Mouse (Mus musculus) frontal cortex, postnatal 36 days (tissue): Measurements from ENCODE around the gene Acpp.

Experiments
- DNase-seq, 2 experiments: peaks; one replicate each; pipeline ENCODE4 v3.0.0; 2022; ENCODE audit warnings: low spot score in 2 of 2

Gene Acpp

DNA sequence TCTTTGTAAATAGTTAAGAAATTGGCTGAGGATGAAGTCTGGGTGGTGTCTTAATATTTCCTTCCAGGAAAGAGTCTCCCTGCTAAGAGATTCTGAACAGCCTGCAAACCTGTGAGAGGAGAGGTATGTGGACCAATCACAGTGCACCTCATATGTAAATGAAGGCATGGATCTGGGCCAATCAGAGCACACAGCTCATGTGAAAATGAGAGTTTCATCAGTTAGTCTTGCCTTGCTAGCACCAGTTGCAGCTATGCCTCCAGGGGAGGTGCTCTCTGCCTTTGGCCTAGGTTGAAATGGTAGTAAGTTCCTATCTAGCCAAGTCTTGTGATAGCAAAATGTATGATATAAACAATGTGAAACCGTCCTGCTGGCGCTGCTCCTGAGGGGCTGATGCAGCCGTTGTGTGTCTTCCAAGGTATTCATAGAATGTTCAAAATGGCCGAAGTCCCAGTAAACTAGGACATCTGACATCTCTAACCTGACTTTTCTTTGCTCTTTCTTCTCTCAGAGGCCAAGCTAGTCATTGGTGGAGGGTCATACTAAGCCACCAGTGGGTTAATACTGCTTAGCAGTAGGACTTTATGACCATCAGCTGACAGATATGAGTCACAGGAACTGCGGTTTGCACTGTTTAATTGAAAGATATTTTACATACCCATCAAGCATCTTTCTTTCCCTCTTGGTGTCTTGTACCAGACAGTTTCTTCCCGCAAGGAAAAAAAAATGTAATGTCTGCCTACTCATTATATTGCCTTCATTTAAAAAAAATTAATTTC is 32.0 kb downstream of the Acpp start:
- DNase-seq = no peak

DNA sequence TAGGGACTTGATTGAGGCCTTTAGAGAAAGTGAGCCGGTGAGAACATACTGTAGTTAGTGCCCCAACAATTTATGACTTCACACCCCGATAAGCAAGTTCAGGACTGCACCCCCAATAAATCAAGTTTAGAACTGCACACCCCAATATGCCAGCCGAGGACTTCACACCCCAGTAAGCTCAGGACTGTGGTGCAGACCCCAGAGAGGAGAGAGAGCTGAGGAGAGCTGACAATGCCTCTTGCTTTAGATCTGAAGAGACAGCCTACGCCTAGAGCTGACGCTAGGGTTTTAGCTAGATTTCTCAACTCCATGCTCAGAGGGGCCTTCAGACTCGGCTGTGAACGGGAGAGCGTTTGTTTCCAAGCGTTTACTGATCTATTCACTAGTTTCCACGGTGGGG is 32.7 kb downstream of the Acpp start:
- DNase-seq = no peak

DNA sequence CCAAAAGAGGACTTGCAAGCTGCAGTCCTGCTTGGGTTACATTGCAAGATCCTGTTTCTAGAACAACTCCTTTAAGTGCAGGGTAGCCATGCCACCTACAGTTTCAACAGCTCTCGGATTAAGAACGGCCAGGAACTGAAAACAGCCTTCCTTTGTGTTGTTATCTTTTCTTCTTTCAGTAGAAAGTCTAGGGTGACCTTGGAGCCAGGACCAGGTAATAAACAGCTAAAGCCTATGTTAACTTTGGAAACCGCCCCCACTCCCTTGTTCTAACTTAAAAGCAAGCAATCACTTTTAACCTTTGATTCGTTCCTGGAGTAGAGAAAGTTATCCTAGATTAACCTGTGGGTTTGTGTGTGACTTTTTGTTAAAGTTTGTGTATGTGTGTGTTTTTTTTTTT is 33.2 kb downstream of the Acpp start:
- DNase-seq = no peak

DNA sequence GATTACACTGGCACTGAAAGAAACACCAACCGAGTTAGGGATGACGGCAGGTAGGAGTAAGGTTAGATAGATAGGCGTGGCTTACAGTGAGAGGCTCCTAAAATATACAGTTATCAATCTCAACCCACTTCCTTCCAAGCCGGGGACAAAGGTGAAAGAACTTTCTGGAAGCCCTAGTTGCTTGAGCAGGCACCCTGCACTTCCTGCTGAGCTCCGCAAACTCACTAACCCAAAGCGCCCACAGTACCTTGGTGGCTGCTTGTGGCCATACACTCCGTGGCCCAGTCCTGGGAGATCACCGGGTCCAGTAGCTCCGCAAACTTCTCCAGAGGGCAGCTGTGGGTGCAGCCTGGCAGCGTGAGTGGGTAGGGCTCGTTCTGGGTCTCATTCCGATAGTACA is 37.0 kb downstream of the Acpp start:
- DNase-seq = no peak

DNA sequence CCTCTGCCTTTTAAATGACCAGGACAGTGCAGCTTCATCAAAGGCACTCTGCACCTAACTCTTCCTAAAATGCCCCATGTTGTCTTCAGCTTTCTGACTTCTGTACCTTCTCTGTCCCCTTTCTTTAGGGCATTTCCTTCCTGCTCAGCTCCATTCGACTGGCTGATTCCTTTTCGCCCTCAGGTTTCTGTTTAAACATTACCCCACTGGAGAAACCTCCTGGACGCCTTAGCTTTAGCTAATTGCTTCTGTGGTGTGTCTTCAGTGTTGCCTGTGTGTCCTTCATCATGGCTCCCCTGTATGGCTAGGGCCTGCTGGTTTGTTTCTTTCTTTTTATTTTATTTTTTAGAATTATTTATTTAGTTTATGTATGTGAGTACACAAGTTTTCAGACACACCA is 40.5 kb downstream of the Acpp start:
- no peak for DNase-seq

DNA sequence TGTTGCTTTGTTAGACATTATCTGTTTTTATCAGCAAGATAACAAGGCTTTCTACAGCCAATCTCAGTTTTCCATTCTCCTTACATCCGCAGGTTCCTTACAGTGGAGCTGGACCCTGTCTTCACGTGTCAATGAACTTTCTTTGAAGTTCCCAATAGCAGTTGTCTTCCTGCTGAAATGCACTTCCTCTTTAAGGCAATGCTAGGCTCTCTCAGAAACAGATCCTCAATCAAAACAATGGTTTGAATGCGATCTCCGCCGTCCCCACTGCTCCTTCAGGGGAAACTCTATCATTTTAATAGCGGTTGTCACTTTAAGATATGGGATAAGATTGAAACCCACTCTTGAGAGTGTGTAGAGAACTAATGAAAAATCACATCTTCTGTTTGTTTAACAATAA is 52.6 kb downstream of the Acpp start:
- DNase-seq = no peak

DNA sequence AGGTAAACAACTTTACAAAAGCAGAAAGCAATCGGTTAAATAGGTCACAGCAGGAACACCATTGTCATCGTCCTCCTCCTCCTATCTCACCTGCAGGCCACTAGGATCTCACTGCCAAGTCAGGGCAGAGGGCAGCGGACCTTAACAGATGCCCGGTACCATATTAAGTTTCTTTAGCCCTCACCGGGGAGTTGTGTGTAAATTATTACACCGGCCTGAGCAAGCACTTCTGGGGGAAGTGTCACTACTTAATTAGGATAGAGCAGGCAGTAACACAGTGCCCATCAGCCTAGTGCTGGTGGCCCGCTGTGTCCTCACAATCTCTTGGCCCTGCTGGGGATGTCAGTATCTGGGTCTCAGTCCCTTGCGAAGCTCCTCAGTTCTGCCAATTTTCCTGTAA is 55.0 kb downstream of the Acpp start:
- DNase-seq = no peak

DNA sequence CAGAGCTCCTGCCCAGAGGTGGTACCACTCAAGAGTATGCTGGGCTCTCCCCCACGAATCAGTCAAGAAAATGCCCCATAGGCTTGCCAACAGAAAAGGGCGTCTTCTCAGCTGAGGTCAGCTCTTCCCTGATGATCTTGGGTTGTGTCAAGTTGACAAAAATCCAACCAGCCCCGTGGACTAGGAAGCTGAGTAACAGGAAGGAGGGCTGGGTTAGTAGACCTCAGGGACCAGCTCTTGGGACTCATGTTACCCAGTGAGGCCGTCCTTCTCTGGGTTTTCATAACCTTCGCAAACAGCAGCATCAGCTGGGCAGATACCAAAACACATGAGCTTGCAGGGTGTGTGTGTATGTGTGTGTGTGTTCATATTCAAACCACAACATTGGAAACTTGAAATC is 55.8 kb downstream of the Acpp start:
- no peak for DNase-seq

DNA sequence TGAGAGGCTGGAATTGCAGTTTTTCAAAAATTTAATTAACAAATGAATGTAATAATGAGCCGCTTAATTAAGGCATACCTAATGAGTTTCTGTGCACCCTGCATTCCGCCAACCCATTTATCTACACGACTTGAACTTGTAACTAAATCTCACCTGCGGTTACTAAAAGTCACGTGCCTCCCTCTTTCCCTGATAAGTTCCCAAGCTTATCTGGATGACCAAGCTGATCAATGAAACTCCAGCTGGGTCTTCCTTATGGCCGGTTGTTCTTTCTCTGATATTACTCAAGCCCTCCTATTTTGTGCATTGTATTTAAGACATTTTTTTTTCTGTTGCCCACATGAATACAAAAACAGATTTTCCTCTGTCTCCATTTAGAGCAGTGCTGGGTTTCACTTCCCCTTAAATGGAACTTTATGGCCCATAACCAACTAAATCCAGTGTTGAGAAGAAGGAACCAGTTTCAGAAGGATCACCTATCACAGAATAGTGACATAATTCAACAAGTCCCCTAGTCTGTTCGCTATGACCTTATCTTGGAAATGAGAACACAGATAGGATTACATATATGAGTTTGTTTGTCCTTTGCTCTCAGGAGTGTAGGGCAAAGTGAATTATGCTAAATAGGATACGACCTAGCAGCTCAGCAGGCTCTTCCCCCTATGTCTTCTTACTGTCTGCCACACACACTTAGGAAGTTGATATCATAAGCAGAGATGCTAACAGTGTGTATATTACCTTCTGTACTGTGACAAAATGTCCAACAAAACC is 56.6 kb downstream of the Acpp start:
- DNase-seq = no peak

DNA sequence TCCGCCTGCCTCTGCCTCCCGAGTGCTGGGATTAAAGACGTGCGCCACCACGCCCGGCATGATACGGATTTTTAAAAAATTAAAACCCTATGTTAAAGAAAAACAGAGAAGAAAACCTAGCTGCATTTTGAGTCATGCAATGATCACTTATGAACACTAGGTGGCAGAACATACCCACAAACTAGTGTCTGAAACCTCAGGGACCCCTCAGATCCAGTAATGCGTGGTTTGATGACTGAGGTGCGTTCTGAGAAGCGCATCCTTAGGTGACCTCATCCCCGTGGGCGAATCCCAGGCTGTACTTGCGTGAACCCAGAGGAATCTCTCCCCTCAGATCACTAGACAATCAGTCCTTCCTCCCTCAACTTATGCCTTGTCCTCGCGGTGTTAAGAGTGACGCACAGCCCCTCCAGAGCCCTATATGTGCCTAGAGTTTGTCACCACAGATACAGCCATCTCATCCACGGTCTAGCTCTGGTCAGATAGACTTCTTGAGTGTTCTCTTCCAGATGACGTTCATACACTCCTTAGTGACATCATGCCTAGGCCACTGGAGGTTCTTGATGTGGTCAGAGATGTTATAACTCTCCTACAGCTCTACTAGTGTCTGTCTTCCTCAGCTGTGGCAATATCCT is 59.9 kb downstream of the Acpp start:
- DNase-seq = peak; percentile 38 to 65

DNA sequence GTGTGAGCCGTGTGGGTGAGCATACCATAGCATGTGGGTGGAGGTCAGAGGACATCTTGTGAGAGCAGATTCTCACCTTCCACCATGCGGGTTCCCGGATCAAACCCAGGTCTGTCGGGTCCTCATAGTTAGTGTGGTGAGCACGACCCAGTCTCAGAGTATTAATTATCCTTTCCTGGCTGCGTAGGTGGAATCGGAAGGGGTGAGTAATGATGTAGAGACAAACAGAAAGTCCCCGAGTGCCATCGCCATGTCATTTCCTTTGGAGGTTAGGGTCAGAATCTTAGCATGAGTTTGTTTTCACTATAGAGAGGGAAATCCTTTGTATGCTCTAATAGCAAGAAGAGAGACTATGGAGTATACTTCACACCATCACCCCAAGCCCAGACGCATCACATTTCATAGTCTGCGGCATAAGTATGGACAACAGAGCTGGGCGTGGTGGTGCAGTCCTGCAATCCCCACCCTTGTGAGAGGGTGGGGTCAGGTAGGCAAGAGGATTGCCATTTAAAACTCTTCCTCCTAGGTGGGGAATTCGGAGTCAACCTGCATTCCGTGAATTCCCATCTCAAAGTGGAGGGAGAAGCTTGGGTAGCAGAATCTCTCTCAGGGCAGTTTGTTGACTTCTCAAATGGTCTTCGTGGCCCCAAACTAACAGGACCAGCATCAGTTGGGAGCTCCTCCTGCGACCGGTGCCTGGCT is 62.3 kb downstream of the Acpp start:
- no peak for DNase-seq

DNA sequence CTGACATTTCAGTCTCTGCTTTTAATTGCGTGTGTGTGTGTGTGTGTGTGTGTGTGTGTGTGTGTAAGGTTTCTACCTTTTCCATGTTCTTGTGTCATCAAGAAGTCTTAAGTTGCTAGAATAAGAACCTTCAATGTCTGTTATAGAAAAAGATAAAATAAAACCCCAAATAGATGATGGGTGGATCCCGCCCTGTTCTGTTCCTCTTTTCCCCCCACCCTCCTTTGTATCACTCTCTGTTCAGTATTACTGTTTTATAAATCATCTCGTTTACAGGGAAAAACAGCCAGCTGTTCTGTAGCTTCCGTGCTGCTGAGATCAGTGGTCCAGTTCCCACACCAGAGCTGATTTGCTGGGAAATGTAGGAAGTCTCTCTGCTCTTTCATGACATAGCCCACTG is 65.5 kb downstream of the Acpp start:
- no peak for DNase-seq

DNA sequence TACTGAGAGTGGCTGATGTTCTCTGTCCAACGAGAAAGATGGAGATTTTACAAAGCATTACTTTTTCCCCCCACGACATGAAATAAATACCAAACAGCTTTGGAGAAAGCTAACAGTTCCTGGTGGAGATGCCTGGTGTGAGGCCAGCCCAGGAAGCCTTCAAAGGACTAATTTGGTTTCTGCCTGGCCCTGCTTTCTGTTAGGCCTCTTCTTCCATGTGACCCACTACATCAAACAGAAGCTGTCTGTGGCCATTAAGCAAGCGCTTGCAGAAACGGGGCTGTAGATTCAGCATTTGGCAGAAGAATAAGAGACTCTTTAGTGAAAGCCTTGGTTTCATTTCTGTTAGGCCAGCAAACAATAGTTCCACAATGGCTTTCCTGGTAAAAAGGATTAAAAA is 65.9 kb downstream of the Acpp start:
- no peak for DNase-seq

DNA sequence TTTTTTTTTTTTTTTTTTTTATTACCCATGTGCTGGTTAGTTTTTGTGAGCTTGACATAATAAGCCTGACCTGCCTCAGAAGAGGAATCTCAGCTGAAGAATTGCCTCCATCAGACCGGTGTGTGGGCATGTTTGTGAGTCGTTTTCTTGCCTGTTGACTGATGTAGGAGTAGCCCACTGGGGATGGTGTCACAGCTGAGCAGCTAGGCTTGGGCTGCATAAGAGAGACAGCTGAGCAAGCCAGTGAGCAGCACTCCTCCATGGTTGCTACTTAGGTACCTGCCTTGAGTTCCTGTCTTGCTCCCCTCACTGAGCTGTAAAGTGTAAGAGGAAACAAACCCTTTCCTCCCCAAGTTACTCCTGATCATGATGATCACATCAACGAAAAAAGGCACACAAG is 67.6 kb downstream of the Acpp start:
- DNase-seq = no peak

DNA sequence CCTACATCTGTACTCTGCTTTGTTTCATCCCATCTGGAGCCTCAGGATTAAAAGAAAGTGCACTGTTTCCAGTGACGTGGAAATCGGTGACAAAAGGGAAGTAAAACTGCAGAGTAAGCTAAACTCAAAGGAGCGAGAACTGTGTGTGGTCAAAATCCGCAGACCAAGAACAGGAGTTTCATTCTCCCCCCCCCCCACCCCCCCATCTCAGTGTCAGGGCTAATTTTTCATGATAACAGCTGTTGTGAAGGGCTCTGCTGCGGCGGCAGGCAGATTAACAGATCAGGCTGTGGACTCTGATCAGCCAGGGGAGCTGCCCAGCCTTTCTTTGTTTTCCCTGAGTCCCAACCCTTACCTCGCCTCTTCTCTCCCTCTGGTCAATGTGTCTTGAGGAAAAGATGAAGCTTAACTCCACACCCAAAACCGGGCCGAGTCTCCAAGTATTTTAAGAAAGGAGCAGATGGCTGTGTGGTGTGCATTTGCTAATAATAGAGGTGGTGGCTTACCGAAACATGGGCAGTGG is 68.1 kb downstream of the Acpp start:
- DNase-seq = peak; percentile 41 to 76

DNA sequence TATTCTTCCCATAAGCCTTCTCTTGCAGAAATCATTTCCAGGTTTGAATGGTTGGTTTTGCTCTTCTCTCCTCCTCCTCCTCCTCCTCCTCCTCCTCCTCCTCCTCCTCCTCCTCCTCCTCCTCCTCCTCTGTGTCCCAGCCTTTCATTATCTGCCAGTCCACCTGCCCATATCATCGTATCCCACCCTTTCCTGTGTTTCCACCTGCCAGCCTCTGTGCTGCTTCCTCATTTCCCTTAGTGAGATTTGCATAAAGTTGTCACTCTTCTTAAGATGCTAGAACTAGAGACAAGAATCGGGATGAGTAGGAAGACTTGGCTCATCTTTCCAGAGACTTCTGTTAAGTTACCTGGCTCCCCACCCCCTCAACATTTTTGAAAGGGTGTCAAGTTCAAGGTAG is 73.0 kb downstream of the Acpp start:
- DNase-seq = no peak

DNA sequence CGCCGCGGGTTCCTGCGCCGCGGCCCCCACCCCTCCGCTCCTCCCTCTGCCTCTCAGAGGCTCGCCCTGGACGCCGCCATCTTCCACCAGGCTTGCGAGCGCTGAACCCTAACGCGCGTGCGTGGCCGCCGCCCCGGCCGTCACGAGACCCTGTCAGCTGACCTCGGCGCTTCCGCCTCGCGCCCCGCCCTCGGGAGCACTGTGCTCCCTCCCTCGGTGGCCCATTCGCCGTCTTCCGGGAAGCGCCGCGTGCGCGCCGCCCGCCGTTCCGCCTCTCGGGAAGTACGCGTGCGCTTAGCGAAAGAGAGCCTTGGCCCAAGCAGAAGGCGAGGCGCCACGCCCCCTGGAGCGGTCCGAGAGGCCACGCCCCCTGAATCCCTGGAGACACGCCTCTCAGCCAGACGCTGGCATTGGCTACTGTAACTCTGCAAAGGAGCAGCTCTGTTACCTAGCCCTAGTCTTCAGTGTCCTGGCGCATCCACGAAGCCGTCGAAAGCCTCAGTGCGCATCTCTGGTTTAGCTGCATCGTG is 74.7 kb downstream of the Acpp start, which contains the start of gene Dnajc13:
Gene Dnajc13, minus strand, starts transcription at position 108 of the 530 bp plus-strand sequence.
- peak; percentile 97 to 98 for DNase-seq

DNA sequence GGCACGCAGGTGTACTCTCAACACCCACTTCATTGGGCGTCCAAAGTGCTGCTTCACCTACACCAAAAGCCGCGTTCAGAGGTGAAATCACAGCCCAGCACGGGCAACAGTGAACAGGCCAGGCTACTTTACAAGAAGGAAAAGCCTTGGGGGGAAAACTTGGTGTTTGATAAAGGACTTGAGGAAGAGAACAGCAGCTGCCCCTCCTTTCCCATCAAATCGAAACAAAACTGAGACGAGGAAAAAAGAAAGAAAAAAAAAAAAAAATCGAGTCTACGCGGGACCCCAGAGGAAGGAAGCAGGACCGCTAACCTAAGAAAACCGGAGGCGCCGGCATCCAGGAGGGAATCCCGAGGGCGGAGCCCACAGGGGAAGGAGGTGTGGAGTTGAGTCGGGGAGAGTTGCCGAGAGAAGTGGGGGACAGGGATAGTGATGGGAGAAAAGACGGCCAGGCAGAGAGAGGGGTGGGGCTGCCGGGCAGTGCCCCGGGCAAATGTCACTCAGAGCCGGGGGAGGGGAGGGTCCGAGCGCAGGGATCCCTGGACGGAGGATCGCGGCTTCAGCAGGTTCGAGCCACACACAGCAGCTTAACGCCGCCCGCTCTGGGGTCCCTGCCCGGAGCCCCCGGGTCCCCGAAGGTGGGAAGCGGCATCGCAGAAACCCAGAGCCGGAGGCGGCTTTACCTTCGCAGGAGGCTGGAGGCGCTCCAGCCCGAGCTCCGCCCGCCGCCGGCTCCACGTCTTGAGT is 75.4 kb downstream of the Acpp start:
- peak in 1 of 2 experiments; percentile 28 for DNase-seq

DNA sequence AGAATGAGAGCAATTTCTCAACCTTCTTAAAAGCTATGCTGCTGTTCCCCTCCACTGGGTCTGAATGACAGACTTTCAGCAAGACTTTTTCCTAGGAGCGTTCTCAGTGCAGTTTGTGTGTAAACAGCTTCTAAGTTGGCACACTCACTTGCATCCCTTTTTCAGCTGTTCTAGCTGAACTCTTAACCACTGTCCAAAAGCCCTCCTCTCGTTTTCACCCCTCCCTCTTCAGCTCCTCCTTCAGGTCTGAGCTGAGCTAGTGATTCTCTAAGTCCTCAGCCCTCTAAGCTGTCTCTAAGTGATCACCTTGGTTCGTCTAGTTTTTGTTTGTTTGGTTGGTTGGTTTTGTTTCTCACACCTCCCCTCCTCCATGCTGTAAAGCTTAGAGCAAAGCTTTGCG is 77.2 kb downstream of the Acpp start:
- no peak for DNase-seq

DNA sequence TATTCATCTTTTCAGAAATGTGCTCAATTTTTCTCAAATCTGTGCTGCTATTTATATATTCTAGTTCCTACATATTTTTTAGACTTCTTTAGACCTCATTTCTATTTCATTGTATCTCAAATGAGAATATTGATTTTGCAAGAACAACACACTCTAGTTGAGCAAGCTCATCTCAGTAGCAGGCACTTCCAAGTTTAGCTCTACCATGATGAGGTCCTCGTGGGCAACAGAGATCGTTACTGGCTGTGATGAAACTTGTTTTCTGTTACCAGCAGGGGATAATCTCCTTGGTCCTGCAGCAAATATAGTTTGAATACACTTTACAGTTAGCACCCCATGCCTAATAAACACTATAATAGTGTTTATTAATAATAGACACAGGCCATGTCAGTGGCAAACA is 81.5 kb downstream of the Acpp start:
- no peak for DNase-seq
